Mouse (Mus musculus) kidney, adult 2 months (tissue): ENCODE data around the gene Exoc5.

Source experiments
- CTCF ChIP-seq: fragments of 200-500 bp; conservative IDR thresholded peaks from 2 replicates; pipeline ENCODE4 v1.5.1; 2011; ENCODE audit warnings: low read depth, mild to moderate bottlenecking, control low read depth, low read length, moderate library complexity, mixed read lengths; ENCODE audit not compliant: insufficient read depth, insufficient read length
- POLR2A ChIP-seq: fragments of 200-500 bp; IDR thresholded peaks from one replicate; pipeline ENCODE4 v1.6.1; 2011; ENCODE audit warnings: low read depth, low read length, control low read depth

GRCm38 (mm10) chr14:49027779-49028368 lies 38.6 kb downstream of the Exoc5 start:
- TF ChIP-seq CTCF (no peak), POLR2A (no peak)
